Mouse (Mus musculus) heart, embryonic 13.5 days (tissue): ENCODE results near the gene Brpf3. TPM values are rescaled to one million over a fixed set of nuclear protein-coding genes. Genes with fewer than 3 reads are reported as not detected.

Experiments
- ATAC-seq: fragments of 200-750 bp; cut with Nextera tagmentation; 2 replicates; pipeline ENCODE4 v1.8.0; 2017; ENCODE audit warnings: moderate TSS enrichment; ENCODE audit not compliant: insufficient number of reproducible peaks, low FRiP score, low TSS enrichment; ENCODE audit errors: extremely low read depth
- H3K27ac ChIP-seq: fragments of 300-500 bp; sonication (generic); replicated peaks from 2 replicates; pipeline ENCODE4 v1.5.1; 2015; ENCODE audit warnings: moderate library complexity, mild to moderate bottlenecking, inconsistent platforms
- H3K27me3 ChIP-seq: fragments of 300-500 bp; sonication (generic); replicated peaks from 2 replicates; pipeline ENCODE4 v1.6.1; 2015; ENCODE audit warnings: mild to moderate bottlenecking, inconsistent platforms
- H3K36me3 ChIP-seq: fragments of 300-500 bp; sonication (generic); 2 replicates; pipeline ENCODE4 v1.6.1; 2015; ENCODE audit warnings: mild to moderate bottlenecking, inconsistent platforms
- H3K4me1 ChIP-seq: fragments of 300-500 bp; sonication (generic); 2 replicates; pipeline ENCODE4 v1.6.1; 2015; ENCODE audit warnings: inconsistent platforms
- H3K4me2 ChIP-seq: fragments of 300-500 bp; sonication (generic); 2 replicates; pipeline ENCODE4 v1.6.1; 2015; ENCODE audit warnings: inconsistent platforms, mild to moderate bottlenecking, moderate library complexity
- H3K4me3 ChIP-seq: fragments of 300-500 bp; sonication (generic); 2 replicates; pipeline ENCODE4 v1.5.1; 2015; ENCODE audit warnings: moderate library complexity, mild to moderate bottlenecking, inconsistent platforms
- H3K9ac ChIP-seq: fragments of 300-500 bp; sonication (generic); 2 replicates; pipeline ENCODE4 v1.6.1; 2015; ENCODE audit warnings: inconsistent platforms, mild to moderate bottlenecking, moderate library complexity
- H3K9me3 ChIP-seq: fragments of 300-500 bp; sonication (generic); 2 replicates; pipeline ENCODE4 v1.6.1; 2016; ENCODE audit warnings: inconsistent platforms
- whole genome bisulfite sequencing: fragments of 180-500 bp; shearing (Covaris S2); methylation state at CpG from one replicate; pipeline ENCODE4 v1.1.7; 2015; ENCODE audit warnings: mixed read lengths; 5-methylcytosine and 5-hydroxymethylcytosine counted together
- polyA plus RNA-seq: library from polyadenylated mRNA; unstranded; fragments of >200 nt; fragmentation: Nextera tagmentation; extraction: Ambion mirVana; gene quantifications from 2 replicates; pipeline ENCODE4 v1.2.1, GENCODE M21; 2015

Brpf3 gene
- polyA plus RNA-seq, 1 experiment from 2014 or later = 7.0 TPM

- Histone ChIP-seq H3K27me3 (no peaks in the 10 kb centered on the region), H3K9ac (no peak overlapping the region), H3K4me3 (no peak overlapping the region), H3K9me3 (no peaks in the 10 kb centered on the region), H3K27ac (no peak overlapping the region), H3K4me1 (no peaks in the 10 kb centered on the region), H3K4me2 (no peak overlapping the region), H3K36me3 (no peaks in the 10 kb centered on the region)
- no peak for ATAC-seq
- WGBS = 52% methylated on average over 7 of the region's 7 CpGs
Measured at GRCm38 (mm10) chr17:28863926-28864325, 63.0 kb downstream of the Brpf3 start.

DNA sequence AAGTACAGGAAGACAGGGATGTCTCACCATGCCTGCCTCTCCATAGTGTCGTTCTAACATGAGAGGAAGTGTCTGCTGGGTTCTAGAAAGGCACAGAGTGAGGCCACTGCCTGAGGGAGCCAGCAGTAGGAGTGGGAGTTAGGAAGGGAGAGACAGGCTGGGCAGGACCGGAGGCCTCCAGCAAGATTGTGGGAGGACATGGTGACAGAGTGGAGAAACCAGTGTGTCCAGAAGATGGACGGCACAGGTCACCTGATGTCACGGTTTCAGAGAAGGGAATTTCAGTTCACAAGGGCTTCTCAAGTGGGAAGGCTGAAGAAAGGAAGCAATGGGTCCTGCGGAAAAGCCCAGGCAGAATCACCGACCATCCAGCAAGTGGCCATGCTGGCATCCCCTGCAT lies 63.6 kb downstream of the Brpf3 start:
- H3K9me3 ChIP-seq = no peaks in the 10 kb centered on the region
- H3K4me2 ChIP-seq = no peak overlapping the region
- H3K9ac ChIP-seq = no peak overlapping the region
- H3K27ac ChIP-seq = no peak overlapping the region
- no peaks in the 10 kb centered on the region for H3K27me3 ChIP-seq
- whole genome bisulfite sequencing = 62% methylated on average over 6 of the region's 6 CpGs
- H3K36me3 ChIP-seq = no peaks in the 10 kb centered on the region
- no peak for ATAC-seq
- H3K4me3 ChIP-seq = no peak overlapping the region
- H3K4me1 ChIP-seq = no peaks in the 10 kb centered on the region

- no peak overlapping the region for H3K4me2 ChIP-seq
- H3K9me3 ChIP-seq = no peaks in the 10 kb centered on the region
- no peak overlapping the region for H3K27ac ChIP-seq
- H3K36me3 ChIP-seq = no peaks in the 10 kb centered on the region
- H3K4me1 ChIP-seq = no peaks in the 10 kb centered on the region
- no peak overlapping the region for H3K9ac ChIP-seq
- no peak for ATAC-seq
- no peaks in the 10 kb centered on the region for H3K27me3 ChIP-seq
- H3K4me3 ChIP-seq = no peak overlapping the region
Measured at GRCm38 (mm10) chr17:28866921-28867320, 66.0 kb downstream of the Brpf3 start.

DNA sequence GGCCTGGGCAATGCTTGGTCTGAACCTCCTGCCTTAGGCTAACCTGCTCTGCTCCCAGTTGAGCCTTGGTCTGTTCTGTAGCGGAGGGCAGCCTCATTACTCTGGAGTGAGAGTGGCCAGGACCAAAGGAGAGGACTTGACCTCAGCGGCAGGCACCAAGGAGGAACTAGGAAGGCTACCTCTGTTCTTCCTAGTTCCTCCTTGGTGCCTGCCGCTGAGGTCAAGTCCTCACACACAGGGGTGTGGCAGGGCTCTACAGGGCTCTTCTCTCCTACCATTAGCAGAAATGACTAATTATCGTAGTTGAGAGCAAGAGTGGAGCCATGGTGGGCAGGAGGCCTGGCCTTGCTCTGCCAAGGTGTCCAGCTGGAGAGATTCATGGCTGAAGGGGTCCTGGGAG lies 66.5 kb downstream of the Brpf3 start:
- no peaks in the 10 kb centered on the region for H3K9me3 ChIP-seq
- no peak overlapping the region for H3K27ac ChIP-seq
- H3K9ac ChIP-seq = no peak overlapping the region
- 83% methylated on average over 4 of the region's 4 CpGs for WGBS
- H3K4me2 ChIP-seq = no peak overlapping the region
- ATAC-seq = no peak
- no peak overlapping the region for H3K4me3 ChIP-seq
- H3K27me3 ChIP-seq = no peaks in the 10 kb centered on the region
- H3K36me3 ChIP-seq = no peaks in the 10 kb centered on the region
- H3K4me1 ChIP-seq = no peaks in the 10 kb centered on the region

DNA sequence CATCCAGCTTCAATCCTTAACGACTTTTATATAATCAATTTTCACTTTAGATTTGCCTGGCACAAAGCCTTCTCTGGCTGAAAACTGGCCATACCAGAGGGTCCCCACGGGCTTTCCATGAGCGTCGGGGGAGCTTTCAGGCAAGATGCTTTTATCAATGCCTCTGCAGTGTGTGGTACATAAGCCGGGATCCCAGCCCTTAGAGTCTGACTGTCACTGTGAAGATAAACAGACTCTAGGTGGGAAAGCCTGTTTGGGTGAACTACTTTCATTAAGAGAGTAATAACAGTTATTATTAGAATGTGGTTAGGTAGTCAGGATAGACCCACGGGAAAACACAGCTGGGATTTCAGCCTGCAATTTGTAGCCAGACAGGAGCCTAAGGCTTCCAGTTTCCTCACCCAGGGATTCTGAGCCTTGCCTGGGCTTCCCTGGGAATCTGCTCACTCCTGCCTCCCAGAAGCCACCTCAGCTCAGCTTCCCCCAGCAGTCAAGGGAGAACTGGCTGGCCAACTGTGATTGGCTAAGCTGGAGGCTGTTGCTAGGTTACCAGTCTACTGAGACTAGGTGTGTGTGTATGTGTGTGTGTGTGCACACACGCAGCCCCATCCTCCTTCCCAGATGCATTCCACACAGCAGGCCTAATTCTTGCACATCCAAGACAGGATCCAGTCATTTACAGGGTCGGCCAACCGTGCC lies 68.7 kb downstream of the Brpf3 start:
- no peak overlapping the region for H3K9ac ChIP-seq
- no peak overlapping the region for H3K4me3 ChIP-seq
- H3K4me1 ChIP-seq = peaks cover 1% of the 10 kb centered on the region
- ATAC-seq = no peak
- no peaks in the 10 kb centered on the region for H3K36me3 ChIP-seq
- H3K27me3 ChIP-seq = no peaks in the 10 kb centered on the region
- H3K9me3 ChIP-seq = 0 out of 2 replicates have a peak, but pooled peaks cover 2% of the 10 kb centered on the region
- no peak overlapping the region for H3K4me2 ChIP-seq
- H3K27ac ChIP-seq = no peak overlapping the region
- WGBS = 43% methylated on average over 9 of the region's 9 CpGs

GRCm38 (mm10) chr17:28870435-28870834 lies 69.5 kb downstream of the Brpf3 start:
- no peak for ATAC-seq
- Histone ChIP-seq H3K36me3 (no peaks in the 10 kb centered on the region), H3K27ac (no peak overlapping the region)

GRCm38 (mm10) chr17:28871831-28872230 lies 70.9 kb downstream of the Brpf3 start:
- peaks cover 15% of the 10 kb centered on the region for H3K4me1 ChIP-seq
- H3K27me3 ChIP-seq = no peaks in the 10 kb centered on the region
- 74% methylated on average over 11 of the region's 11 CpGs for WGBS
- H3K9me3 ChIP-seq = 0 out of 2 replicates have a peak, but pooled peaks cover 2% of the 10 kb centered on the region
- H3K36me3 ChIP-seq = no peaks in the 10 kb centered on the region
- ATAC-seq = no peak
- H3K27ac ChIP-seq = no peak overlapping the region
- no peak overlapping the region for H3K4me3 ChIP-seq
- H3K4me2 ChIP-seq = no peak overlapping the region
- no peak overlapping the region for H3K9ac ChIP-seq

More at GRCm38 (mm10) chr17:28870435-28870834, 69.5 kb downstream of the Brpf3 start:
- no peak overlapping the region for H3K9ac ChIP-seq
- 0 out of 2 replicates have a peak, but pooled peaks cover 2% of the 10 kb centered on the region for H3K9me3 ChIP-seq
- 70% methylated on average over 5 of the region's 5 CpGs for WGBS
- H3K4me2 ChIP-seq = no peak overlapping the region
- no peak overlapping the region for H3K4me3 ChIP-seq
- no peaks in the 10 kb centered on the region for H3K27me3 ChIP-seq
- peaks cover 10% of the 10 kb centered on the region for H3K4me1 ChIP-seq

- WGBS = 86% methylated on average over 7 of the region's 7 CpGs
Measured at GRCm38 (mm10) chr17:28872322-28872721, 71.4 kb downstream of the Brpf3 start.

DNA sequence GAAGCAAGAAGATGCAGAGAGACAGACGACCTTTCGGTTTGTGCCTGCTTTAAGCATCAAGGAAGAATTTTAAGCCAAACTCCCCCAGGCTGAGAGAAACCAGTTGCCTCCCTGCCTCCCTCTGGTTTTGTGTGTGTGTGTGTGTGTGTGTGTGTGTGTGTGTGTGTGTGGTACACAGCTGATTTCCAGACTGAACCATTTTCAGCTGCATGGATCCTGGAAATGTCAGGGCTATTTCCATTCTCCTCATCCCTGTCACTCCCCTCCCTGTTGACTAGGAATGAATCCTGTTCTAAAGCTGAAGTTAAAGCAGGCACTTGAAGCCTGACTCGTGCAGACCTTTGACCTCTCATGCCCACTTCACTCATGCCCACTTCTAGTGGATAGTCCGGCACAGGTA lies 73.3 kb downstream of the Brpf3 start:
- no peak overlapping the region for H3K4me3 ChIP-seq
- WGBS = 74% methylated on average over 4 of the region's 4 CpGs
- H3K9ac ChIP-seq = no peak overlapping the region
- no peaks in the 10 kb centered on the region for H3K36me3 ChIP-seq
- no peak for ATAC-seq
- H3K9me3 ChIP-seq = 0 out of 2 replicates have a peak, but pooled peaks cover 2% of the 10 kb centered on the region
- peaks cover 14% of the 10 kb centered on the region; the same call in 1 of the 2 replicates for H3K27me3 ChIP-seq
- peaks cover 22% of the 10 kb centered on the region for H3K4me1 ChIP-seq
- H3K27ac ChIP-seq = no peak overlapping the region
- no peak overlapping the region for H3K4me2 ChIP-seq

More at GRCm38 (mm10) chr17:28872322-28872721, 71.4 kb downstream of the Brpf3 start:
- Histone ChIP-seq H3K4me2 (no peak overlapping the region), H3K27me3 (peaks cover 3% of the 10 kb centered on the region; the same call in 1 of the 2 replicates), H3K27ac (no peak overlapping the region), H3K4me3 (no peak overlapping the region), H3K36me3 (no peaks in the 10 kb centered on the region), H3K9ac (no peak overlapping the region), H3K4me1 (peaks cover 19% of the 10 kb centered on the region), H3K9me3 (0 out of 2 replicates have a peak, but pooled peaks cover 2% of the 10 kb centered on the region)
- no peak for ATAC-seq

DNA sequence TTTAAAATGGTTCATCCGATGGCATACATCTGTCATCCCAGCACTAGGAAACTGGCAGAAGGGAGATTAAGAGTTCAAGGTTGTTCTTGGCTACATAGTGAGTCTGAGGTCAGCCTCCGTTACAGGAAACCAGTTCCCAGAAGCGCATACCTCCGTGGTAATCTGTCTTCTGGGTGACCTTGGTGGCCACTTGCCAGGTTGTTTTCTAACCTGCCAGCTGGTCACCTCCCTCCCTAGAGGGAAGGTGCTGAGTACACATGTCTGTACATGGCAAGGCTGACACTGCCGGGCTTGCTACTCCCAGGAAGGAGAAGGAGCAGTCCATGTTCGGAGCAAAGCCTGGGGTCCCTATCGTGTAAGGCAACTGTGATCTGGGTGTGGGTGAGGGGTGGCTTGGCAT lies 73.9 kb downstream of the Brpf3 start:
- ATAC-seq = no peak
- peak overlapping the region; percentile 29 for H3K27ac ChIP-seq
- WGBS = 25% methylated on average over 7 of the region's 7 CpGs

DNA sequence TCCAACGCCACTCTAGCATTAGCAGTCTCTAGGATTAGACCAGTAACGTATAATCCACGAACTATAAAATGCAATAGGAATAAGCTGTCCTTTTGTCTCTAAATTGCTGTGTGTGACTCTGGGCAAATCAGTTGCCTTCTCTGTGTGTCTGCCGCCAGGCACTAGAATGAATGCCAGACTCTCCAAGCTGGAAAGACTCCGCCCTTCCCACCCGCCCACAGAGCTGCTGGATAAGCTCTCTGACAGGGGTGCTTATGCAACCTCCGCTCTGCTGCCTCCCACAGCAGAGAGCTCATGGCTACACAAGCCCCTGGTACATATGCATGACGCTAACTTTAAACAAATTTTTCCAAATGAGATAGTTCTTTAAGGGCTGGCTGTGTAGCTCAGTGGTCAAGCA lies 74.4 kb downstream of the Brpf3 start:
- Histone ChIP-seq H3K36me3 (no peaks in the 10 kb centered on the region), H3K4me2 (peak overlapping the region; percentile 7), H3K4me1 (peaks cover 27% of the 10 kb centered on the region), H3K9me3 (0 out of 2 replicates have a peak, but pooled peaks cover 2% of the 10 kb centered on the region), H3K4me3 (no peak overlapping the region), H3K9ac (no peak overlapping the region), H3K27me3 (peaks cover 18% of the 10 kb centered on the region), H3K27ac (peak overlapping the region; percentile 53)
- ATAC-seq = 0 out of 2 replicates have a peak, but pooled peaks have one; percentile 33
- 31% methylated on average over 8 of the region's 8 CpGs for WGBS

More for the DNA sequence above, 73.9 kb downstream of the Brpf3 start:
- peaks cover 14% of the 10 kb centered on the region; the same call in 1 of the 2 replicates for H3K27me3 ChIP-seq
- no peak overlapping the region for H3K4me3 ChIP-seq
- H3K4me2 ChIP-seq = peak overlapping the region; percentile 7
- 0 out of 2 replicates have a peak, but pooled peaks cover 2% of the 10 kb centered on the region for H3K9me3 ChIP-seq
- H3K36me3 ChIP-seq = no peaks in the 10 kb centered on the region
- peaks cover 23% of the 10 kb centered on the region for H3K4me1 ChIP-seq
- peak overlapping the region; percentile 45; the same call in 1 of the 2 replicates for H3K9ac ChIP-seq

GRCm38 (mm10) chr17:28876331-28876730 lies 75.4 kb downstream of the Brpf3 start:
- Histone ChIP-seq H3K4me3 (no peak overlapping the region), H3K9me3 (0 out of 2 replicates have a peak, but pooled peaks cover 2% of the 10 kb centered on the region), H3K36me3 (no peaks in the 10 kb centered on the region), H3K4me1 (peaks cover 28% of the 10 kb centered on the region), H3K27ac (no peak overlapping the region), H3K4me2 (no peak overlapping the region; the same call in 1 of the 2 replicates), H3K9ac (no peak overlapping the region), H3K27me3 (peaks cover 28% of the 10 kb centered on the region)
- no peak for ATAC-seq
- WGBS = 66% methylated on average over 5 of the region's 5 CpGs
